Mouse (Mus musculus): Measurements from ENCODE around the gene Ptprn.

GRCm38 (mm10) chr1:75214886-75215285, 49.4 kb downstream of the Ptprn start:
- TF ChIP-seq POLR2A (IDR thresholded peaks at IDR 0.05; ENCODE audit: low read depth, low read length) (no peak), CTCF (IDR thresholded peaks at IDR 0.05; ENCODE audit: extremely low read depth, insufficient read length, insufficient replicate concordance, low read depth, low read length) (no peak)
